Mouse (Mus musculus) frontal cortex, postnatal 10 days (tissue): ENCODE measurements around the gene Neu2.
"Not testable (repeated sequence)": the region's sequence is repeated elsewhere in the genome, so short reads cannot be mapped to it uniquely, and the experiment has no call there.

Experiments used
- DNase-seq, 2 experiments: peaks; one replicate each; pipeline ENCODE4 v3.0.0; 2022; ENCODE audit warnings: low spot score in 2 of 2, mixed read lengths in 1 of 2

Gene Neu2

GRCm38 (mm10) chr1:87509561-87510165 is at the start of gene Neu2:
Gene Neu2, plus strand, starts transcription at chr1:87509889.
- DNase-seq: peak in 1 of 2 experiments; percentile 37

- no peak for DNase-seq
Measured at GRCm38 (mm10) chr1:87467469-87467868, 42.2 kb upstream of the Neu2 start.

- DNase-seq: peak in 1 of 2 experiments; percentile 5
Measured at GRCm38 (mm10) chr1:87468321-87468720, 41.4 kb upstream of the Neu2 start.

DNA sequence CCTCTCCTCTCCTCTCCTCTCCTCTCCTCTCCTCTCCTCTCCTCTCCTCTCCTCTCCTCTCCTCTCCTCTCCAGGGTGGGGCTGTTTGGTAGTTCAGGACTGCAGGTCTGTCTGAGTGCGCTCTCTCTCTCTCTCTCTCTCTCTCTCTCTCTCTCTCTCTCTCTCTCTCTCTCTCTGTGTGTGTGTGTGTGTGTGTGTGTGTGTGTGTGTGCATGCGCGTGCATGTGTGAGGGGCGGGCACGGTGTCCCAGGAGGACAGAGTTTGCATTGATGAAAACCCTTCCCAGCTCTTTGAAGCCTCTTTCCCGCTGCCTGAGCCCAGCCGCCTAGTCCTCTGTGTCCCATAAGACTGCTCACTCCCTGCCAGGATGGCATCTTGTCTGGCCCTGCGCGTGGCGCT is 39.7 kb upstream of the Neu2 start, which contains the start of gene Snorc:
Gene Snorc, plus strand, starts transcription at position 301 of the 400 bp plus-strand sequence.
- not testable (repeated sequence) for DNase-seq

DNA sequence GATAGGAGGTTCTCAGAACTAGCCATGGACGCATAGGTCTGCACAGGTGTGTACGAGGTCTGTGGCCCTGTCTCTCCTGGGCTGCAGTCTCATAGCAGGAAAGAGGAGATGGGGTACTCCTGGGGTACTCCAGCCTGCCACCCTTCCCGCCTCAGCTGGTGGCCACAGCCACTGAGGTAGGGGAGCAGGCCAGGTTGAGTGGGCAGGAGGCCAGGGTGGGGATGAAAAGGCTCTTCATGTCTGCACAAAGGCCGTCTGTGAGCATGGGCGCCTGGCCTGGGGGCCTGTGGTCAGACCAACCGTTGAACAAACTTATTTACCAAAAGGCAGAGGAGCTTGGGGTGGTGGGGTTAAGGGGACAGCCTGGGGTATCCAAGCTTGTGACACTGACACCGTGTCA is 37.8 kb upstream of the Neu2 start:
- DNase-seq: no peak

GRCm38 (mm10) chr1:87472576-87472975 is 37.1 kb upstream of the Neu2 start:
- DNase-seq: no peak

GRCm38 (mm10) chr1:87475076-87475895 is 34.4 kb upstream of the Neu2 start:
- DNase-seq: peak; percentile 58 to 64

- peak in 1 of 2 experiments; percentile 5 for DNase-seq
Measured at GRCm38 (mm10) chr1:87482546-87482945, 27.1 kb upstream of the Neu2 start.

DNA sequence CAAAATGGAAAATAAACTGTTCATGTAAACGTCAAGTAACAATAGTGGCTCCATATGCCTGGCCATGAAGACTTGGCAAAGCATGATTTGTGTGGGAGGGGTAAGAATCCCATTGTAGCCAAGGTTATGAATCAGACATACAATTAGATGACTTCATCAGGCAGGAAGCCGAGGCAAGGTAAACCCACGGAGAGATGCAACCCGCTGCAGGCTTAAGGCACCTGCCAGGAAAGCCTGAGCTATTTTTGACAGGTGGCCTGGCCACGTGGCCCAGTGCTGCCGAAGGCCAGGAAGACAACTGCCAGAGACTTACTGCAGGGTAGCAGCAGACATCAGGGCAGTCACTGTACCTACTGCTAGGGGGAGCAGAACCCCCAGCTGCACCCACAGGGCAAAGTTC is 23.3 kb upstream of the Neu2 start:
- DNase-seq: peak in 1 of 2 experiments; percentile 26

DNA sequence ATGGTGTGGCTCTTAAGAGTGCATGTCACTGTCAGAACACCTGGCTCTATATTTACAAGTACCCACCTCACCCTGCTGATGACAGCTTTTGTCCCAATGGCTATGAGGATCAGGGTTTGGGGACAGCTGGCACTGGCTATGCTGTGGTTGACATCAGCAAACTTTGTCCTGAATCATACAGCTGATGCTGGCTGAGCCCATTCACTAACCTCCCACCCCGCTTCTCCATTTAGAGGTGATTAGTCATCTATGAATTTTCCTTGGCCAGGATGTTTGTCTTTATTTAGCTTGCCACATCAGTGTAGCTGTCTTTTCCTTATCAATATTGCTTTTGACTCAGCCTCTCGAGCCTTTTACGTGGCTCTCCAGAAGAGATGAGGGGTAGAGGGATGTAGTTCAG is 17.4 kb upstream of the Neu2 start:
- DNase-seq: no peak

- DNase-seq: no peak
Measured at GRCm38 (mm10) chr1:87493542-87493941, 16.1 kb upstream of the Neu2 start.

DNA sequence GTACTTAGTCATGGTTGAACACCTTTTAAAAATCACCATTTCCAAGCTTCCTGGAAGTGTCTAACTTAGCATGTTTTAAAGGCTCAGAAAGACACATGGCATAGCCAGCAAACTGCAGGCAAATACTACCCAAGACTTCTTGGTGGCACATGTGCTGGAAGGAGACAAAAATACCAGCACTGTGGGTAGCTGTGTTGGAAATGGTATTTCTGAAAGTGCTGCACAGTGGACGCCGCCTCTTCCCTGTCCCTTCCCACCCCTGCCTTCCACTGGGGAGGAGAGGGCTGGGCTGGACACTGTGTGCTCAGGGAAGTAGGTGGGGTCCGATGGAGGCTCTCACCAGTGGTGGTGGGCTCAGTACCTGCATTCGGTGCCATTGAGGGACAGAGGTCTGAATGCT is 4.2 kb upstream of the Neu2 start:
- no peak for DNase-seq

- DNase-seq: no peak
Measured at GRCm38 (mm10) chr1:87507857-87508256, 1.8 kb upstream of the Neu2 start.

DNA sequence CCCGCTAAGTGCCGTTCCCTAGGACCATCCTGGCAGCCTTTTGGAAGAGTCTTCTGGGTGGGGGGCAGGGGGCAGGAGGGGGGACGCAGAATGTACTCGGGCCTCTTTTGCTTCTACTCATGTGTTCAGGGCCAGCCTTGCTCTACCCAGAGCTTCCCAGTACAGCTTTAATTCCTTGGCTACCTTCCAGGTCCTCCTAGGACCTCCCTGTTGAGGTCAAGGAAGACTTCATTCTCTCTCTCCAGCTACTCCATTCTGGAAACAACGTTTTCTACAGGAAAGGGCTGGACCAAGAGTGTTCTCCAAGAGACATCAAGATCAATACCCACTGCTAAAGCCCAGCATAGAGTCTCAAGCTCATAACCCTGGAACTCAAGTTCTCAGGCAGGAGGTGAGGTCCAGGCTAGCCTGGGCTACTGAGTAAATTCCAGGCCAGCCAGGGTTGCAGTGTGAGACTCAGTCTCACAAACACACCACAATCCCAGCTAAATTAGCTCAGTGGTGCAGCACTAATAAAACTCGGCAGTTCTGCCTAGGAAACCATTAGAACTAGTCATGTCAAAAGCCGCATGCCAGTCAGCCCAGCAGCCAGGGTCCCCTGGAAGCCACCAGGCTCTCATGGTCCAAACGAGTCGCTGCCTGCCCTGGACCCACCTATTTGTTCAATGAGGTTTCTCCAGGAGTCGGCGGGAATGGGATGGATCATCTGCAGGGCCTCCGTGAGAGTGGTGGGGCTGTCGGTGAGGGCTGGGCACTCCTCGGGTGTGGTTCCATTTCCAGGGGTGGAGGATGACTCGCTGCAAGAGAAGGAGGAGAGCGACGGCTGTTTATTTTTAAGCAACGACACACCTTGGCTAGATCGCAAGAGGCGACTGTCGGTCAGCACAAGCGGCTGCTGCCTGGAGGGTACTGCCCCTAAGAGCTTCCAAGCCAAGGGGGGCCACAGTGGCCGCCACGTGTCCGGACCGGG is 813 bp upstream of the Neu2 start:
- DNase-seq: no peak

DNA sequence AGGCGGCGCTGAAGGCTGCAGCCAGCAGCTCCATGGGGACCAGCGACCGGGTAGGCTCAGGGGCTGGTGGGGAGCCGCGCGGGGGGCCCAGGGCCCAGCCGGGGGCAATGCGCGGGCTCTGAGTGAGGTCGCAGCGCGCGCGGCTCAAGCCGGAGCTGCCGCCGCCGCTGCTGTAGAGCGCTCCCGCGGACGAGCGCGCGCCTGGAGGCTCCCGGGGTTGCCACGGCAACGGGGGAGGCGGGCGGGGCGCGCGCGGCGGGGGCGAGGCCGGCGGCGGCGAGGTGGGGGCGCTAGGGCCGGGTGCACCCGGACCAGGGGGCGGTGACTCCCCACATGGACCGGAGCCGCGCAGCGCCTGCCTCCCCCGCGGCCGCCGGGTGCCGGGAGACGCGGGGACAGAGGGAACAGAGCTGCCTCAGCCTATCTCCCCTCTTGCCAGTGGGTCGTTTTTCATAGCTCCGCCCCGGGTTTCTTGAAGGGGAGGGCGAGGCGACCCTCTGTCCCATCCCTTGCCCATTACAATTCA is 540 bp downstream of the Neu2 start:
- DNase-seq: peak in 1 of 2 experiments; percentile 73

DNA sequence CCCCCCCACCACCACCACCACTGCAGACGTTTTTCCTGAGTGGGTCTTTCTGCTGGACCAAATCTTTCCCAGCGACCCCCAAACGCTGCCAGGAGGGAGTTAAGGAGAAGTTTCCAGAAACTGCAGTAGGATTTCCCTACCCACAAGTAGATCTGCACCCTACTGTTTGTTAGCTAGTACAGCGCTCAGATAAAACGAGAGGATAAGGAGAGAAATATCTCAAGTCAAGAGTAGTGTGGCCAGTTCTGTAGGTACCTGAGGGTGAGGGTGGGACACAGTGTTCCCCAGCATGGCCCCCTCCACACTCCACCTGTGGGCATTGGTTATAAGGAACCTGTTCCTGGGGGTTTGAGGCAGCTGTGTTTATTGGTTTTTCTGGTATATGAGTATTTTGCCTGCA is 1.2 kb downstream of the Neu2 start:
- no peak for DNase-seq

GRCm38 (mm10) chr1:87520467-87520866 is 10.8 kb downstream of the Neu2 start:
- no peak for DNase-seq

DNA sequence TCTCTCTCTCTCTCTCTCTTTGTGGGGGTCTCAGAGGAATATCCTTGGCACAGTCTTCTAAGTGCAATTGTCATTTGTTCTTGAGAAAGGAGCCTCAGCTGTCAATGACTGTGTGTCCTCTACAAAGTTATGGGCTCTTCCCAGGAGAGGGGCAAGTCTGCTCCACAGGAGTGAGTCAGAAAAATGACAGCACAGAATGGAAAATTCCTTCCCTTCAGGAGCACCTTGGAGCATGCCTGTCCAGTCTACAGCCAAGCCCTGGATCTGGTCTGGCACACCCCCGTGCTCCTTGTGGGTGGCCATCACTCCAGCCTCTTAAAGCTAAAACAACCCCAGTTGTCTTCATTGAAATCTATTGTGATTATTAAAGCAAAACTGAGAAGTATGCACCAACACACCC is 11.8 kb downstream of the Neu2 start:
- DNase-seq: no peak

DNA sequence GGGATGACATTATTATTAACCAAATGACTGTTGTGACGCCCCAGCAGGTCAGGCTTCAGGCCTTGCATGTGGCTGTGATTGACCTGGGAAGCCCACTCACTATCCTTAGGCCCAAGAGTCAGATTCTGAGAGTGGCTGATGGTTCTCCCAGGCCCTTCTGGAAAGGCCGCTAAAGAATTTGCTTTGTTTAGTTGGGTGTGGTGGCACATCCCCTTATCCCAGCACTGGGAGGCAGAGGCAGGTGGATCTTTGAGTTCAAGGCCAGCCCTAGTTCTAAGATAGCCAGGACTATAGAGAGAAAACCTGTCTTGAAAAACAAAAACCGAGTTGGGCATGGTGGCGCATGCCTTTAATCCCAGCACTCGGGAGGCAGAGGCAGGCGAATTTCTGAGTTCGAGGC is 15.4 kb downstream of the Neu2 start:
- DNase-seq: no peak

DNA sequence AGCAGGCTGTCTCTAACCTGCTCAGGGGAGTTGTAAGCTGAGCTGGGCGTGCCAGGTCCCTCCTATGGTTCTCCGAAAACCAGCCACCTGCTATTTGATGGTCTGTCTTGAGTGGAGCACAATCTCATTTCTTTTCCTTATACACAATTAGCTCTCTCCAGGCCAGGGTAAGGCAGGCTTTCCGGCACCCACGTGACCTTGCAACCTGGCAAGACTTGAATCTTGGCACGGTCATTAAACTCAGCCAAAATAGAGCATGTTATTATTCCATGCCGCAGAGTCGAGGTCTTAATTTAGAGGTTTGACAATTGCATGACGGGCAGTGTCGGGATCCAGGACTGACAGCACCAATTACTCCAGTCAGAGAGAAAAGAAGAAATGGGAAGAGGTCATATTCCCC is 17.5 kb downstream of the Neu2 start:
- DNase-seq: no peak

DNA sequence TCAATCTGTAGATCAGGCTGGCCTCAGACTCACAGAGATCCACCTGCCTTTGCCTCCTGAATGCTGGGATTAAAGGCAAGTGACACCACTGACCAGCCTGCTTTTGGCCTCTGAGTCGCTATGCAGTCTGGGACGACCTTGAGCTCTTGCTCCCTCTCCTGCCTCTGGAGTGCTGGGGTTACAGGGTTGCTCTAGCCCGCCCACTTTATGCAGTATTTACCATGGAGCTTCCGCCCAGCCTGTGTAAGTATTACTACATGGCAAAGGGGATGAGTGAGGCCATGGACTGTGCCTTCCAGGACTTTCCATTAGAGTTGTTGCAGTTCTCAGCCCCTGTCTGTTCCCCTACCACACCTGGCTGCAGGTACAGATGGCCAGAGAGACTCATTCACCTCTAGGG is 22.7 kb downstream of the Neu2 start:
- no peak for DNase-seq

GRCm38 (mm10) chr1:87534118-87534517 is 24.4 kb downstream of the Neu2 start:
- DNase-seq: no peak
